Mouse (Mus musculus) stomach, embryonic 16.5 days (tissue): ENCODE data around the gene Cpn1. TPM values are rescaled to one million over a fixed set of nuclear protein-coding genes. Genes with fewer than 3 reads are reported as not detected.

Experiments used
- ATAC-seq: fragments of 200-750 bp; cut with Nextera tagmentation; 2 replicates; pipeline ENCODE4 v1.8.0; 2017; ENCODE audit warnings: moderate number of reproducible peaks, moderate TSS enrichment; ENCODE audit not compliant: insufficient read depth, low FRiP score
- H3K27ac ChIP-seq: fragments of 300-500 bp; sonication (generic); 2 replicates; pipeline ENCODE4 v1.5.1; 2014; ENCODE audit warnings: low read length
- H3K27me3 ChIP-seq: fragments of 300-500 bp; sonication (generic); 2 replicates; pipeline ENCODE4 v1.6.1; 2014; ENCODE audit warnings: low read length, control low read depth, mixed read lengths; ENCODE audit not compliant: control insufficient read depth, insufficient read depth
- H3K36me3 ChIP-seq: fragments of 300-500 bp; sonication (generic); 2 replicates; pipeline ENCODE4 v1.6.1; 2014; ENCODE audit warnings: low read length; ENCODE audit not compliant: control insufficient read depth, insufficient read depth
- H3K4me1 ChIP-seq: fragments of 300-500 bp; sonication (generic); 2 replicates; pipeline ENCODE4 v1.6.1; 2014; ENCODE audit warnings: low read length, control low read depth, mixed read lengths; ENCODE audit not compliant: control insufficient read depth, insufficient read depth
- H3K4me2 ChIP-seq: fragments of 300-500 bp; sonication (generic); 2 replicates; pipeline ENCODE4 v1.6.1; 2014; ENCODE audit warnings: low read depth, low read length, mixed read lengths
- H3K4me3 ChIP-seq: fragments of 300-500 bp; sonication (generic); replicated peaks from 2 replicates; pipeline ENCODE4 v1.5.1; 2014; ENCODE audit warnings: mild to moderate bottlenecking, low read length
- H3K9ac ChIP-seq: fragments of 300-500 bp; sonication (generic); 2 replicates; pipeline ENCODE4 v1.6.1; 2014; ENCODE audit warnings: low read length
- H3K9me3 ChIP-seq: fragments of 300-500 bp; sonication (generic); replicated peaks from 2 replicates; pipeline ENCODE4 v1.6.1; 2016; ENCODE audit warnings: low read length, control low read depth; ENCODE audit not compliant: control insufficient read depth
- WGBS: fragments of 180-500 bp; shearing (Covaris S2); extraction: QIAGEN DNeasy Blood & Tissue Kit; methylation state at CpG from one replicate; pipeline ENCODE4 v1.1.7; 2014; 5-methylcytosine and 5-hydroxymethylcytosine counted together
- polyA plus RNA-seq: library from polyadenylated mRNA; unstranded; fragments of >200 nt; fragmentation: Nextera tagmentation; extraction: Ambion mirVana; gene quantifications from 2 replicates; pipeline ENCODE4 v1.2.1, GENCODE M21; 2015

Gene Cpn1
- polyA plus RNA-seq, 1 experiment from 2014 or later: 56.6 TPM

DNA sequence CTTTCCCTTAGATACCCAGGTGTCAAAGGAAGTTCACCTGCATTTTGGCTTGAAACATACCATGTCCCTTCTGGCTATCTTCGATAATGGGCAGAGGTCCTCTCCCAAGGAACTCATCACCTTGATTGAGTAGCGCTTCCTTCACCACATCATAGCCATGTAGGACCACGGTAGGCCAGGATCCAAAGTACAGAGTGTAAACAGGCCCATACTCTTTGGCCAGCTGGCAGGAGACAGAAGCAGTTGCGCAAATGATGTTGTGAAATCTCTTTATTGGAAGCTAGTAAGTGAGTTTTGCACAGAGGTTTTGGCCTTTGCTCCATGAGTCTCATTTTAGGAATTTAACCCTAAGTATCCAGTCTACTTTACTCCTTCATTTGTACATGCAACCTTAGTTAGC, 35.1 kb upstream of the Cpn1 start:
- Histone ChIP-seq H3K9ac (no peak overlapping the region), H3K4me3 (no peak overlapping the region), H3K27me3 (no peaks in the 10 kb centered on the region), H3K36me3 (no peaks in the 10 kb centered on the region), H3K4me2 (no peak overlapping the region), H3K9me3 (no peaks in the 10 kb centered on the region), H3K4me1 (no peaks in the 10 kb centered on the region), H3K27ac (no peak overlapping the region)
- WGBS: 81% methylated on average over 4 of the region's 4 CpGs
- ATAC-seq: no peak

DNA sequence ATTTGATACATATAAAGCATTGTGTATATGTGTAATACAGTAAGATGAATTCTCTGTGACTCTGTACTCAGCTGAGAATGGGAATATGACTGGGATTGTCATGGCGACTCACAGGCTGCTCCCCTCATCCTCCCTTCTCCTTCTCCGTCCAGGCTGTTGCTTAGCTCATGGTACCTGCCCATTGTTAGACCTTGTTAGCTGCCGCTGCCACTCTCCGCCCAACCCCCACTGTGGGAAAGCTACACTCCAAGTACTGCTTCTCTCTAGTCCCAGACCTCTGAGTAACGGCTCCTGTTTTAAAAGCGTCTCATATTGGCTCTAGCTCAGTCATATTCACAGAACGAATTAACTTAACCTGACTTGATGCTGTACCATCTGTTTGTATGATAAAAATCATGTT, 33.4 kb upstream of the Cpn1 start:
- no peaks in the 10 kb centered on the region for H3K4me1 ChIP-seq
- no peak for ATAC-seq
- no peak overlapping the region for H3K27ac ChIP-seq
- no peaks in the 10 kb centered on the region for H3K27me3 ChIP-seq
- no peaks in the 10 kb centered on the region for H3K36me3 ChIP-seq
- WGBS: 61% methylated on average over 7 of the region's 7 CpGs
- H3K9me3 ChIP-seq: no peaks in the 10 kb centered on the region
- H3K9ac ChIP-seq: no peak overlapping the region
- no peak overlapping the region for H3K4me2 ChIP-seq
- H3K4me3 ChIP-seq: no peak overlapping the region

DNA sequence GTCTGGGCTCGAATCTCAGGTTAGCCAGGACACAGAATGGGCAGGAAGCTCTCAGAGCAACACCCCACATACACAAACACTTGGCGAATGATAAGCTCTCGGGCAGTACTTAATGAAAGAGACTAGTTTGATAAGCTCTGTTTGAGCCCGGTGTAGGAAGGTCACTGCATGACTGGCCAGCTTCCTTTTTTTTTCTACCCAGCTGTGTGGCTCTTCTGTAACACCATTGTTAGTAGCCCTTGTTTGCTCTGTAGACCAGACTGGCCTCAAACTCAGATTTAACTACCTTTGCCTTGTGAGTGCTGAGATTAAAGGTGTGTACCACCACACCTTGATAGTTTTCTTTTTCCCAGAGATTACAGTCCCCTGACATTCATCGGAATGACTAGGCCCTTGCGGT, 27.5 kb upstream of the Cpn1 start:
- Histone ChIP-seq H3K4me2 (no peak overlapping the region), H3K4me1 (no peaks in the 10 kb centered on the region), H3K36me3 (no peaks in the 10 kb centered on the region), H3K9ac (no peak overlapping the region), H3K27me3 (no peaks in the 10 kb centered on the region), H3K9me3 (no peaks in the 10 kb centered on the region), H3K4me3 (no peak overlapping the region), H3K27ac (peak overlapping the region; percentile 80; the same call in 1 of the 2 replicates)
- ATAC-seq: peak; percentile 89; the same call in 1 of the 2 replicates
- 54% methylated on average over 6 of the region's 6 CpGs for WGBS

DNA sequence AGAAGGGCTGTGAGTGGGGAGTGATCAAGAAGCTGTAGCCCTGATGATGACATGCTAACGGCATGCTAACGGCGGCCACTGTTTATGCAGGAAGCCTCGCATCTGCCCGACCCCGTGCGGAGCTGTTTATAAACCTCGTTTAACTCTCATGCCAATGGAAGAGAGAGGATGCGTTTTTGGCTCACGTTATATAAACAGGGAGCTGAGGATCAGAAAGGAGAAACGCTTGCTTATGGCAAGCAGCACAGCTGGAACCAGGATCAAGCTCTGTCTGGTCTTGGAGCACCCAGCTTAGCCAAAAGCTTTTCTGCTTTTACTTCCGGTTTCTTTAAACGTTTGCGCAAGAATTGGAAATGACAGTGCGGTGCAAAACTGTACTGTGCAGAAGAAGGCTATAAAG, 22.4 kb upstream of the Cpn1 start:
- Histone ChIP-seq H3K9me3 (no peaks in the 10 kb centered on the region), H3K4me2 (peak overlapping the region; percentile 24; the same call in 1 of the 2 replicates), H3K4me3 (no peak overlapping the region), H3K36me3 (no peaks in the 10 kb centered on the region), H3K4me1 (no peaks in the 10 kb centered on the region), H3K27me3 (no peaks in the 10 kb centered on the region), H3K27ac (no peak overlapping the region), H3K9ac (no peak overlapping the region)
- ATAC-seq: peak; percentile 57
- 37% methylated on average over 15 of the region's 15 CpGs for WGBS

DNA sequence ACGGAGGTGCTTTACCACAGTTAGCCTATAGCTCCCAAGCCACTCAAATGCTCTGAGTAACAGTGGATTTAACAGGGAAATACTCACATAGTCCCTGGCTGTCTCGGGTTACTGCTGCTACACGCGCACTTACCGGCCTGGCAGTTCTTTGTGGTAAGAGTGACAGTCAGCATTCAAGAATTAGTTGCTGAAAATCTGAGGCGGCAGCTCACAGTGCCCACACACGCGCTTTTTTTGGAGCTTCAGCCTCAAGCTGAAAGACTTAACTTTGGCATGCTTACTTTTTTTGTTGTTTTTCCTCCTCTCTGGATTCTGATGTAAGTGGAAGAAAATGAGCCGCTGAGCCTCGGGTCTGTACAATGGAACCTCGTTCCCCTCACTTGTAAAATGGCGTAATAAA, 20.8 kb upstream of the Cpn1 start:
- no peaks in the 10 kb centered on the region for H3K27me3 ChIP-seq
- ATAC-seq: no peak
- H3K4me1 ChIP-seq: no peaks in the 10 kb centered on the region
- H3K9me3 ChIP-seq: no peaks in the 10 kb centered on the region
- 70% methylated on average over 12 of the region's 12 CpGs for WGBS
- H3K36me3 ChIP-seq: no peaks in the 10 kb centered on the region
- no peak overlapping the region for H3K27ac ChIP-seq
- no peak overlapping the region for H3K9ac ChIP-seq
- H3K4me2 ChIP-seq: no peak overlapping the region
- no peak overlapping the region for H3K4me3 ChIP-seq

DNA sequence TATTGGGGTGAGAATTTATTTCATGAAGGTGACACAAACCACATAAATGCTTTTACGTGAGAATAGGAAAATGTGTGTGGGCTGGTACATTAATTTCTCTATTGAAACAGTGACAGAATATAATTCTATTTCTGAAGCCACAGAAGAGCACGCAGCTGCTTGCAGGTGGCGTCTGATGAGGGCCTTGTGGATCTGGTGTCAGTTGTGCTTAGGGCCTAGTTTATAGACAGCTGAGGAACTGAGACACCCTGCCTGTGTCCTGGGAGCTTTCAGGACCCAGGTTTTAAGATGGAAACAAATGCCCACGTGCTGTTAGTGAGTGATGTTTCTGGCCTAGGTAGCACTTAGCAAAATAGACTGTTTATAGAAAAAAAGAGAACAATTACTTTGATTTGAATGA, 18.7 kb upstream of the Cpn1 start:
- no peaks in the 10 kb centered on the region for H3K27me3 ChIP-seq
- 57% methylated on average over 4 of the region's 4 CpGs for WGBS
- no peak for ATAC-seq
- no peak overlapping the region for H3K9ac ChIP-seq
- no peaks in the 10 kb centered on the region for H3K4me1 ChIP-seq
- no peak overlapping the region for H3K4me3 ChIP-seq
- H3K4me2 ChIP-seq: no peak overlapping the region
- no peak overlapping the region; the same call in 1 of the 2 replicates for H3K27ac ChIP-seq
- H3K9me3 ChIP-seq: no peaks in the 10 kb centered on the region
- no peaks in the 10 kb centered on the region for H3K36me3 ChIP-seq

DNA sequence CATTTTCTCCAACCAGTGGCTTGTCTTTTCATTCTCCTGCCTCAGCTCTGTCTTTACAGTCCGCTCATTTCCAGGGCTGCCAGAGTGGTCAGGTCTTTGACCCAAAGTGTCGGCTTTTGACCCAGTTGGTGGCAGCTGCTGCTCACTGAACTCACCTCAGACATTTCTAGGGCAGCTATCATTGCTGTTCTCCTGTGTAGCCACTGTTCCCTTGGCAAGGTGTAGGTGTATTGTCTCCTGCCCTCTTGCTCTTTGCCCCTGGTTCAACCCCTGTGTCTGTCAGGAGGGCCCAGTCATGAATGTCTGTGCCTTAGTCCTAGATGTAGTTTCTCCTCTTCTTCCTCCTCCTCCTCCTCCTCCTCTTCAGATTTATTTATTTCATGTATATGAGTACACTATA, 17.9 kb upstream of the Cpn1 start:
- no peaks in the 10 kb centered on the region for H3K9me3 ChIP-seq
- H3K27ac ChIP-seq: no peak overlapping the region
- no peaks in the 10 kb centered on the region for H3K27me3 ChIP-seq
- no peak overlapping the region for H3K9ac ChIP-seq
- no peak for ATAC-seq
- no peak overlapping the region for H3K4me2 ChIP-seq
- H3K36me3 ChIP-seq: no peaks in the 10 kb centered on the region
- H3K4me3 ChIP-seq: no peak overlapping the region
- 92% methylated on average over 2 of the region's 2 CpGs for WGBS
- H3K4me1 ChIP-seq: no peaks in the 10 kb centered on the region

DNA sequence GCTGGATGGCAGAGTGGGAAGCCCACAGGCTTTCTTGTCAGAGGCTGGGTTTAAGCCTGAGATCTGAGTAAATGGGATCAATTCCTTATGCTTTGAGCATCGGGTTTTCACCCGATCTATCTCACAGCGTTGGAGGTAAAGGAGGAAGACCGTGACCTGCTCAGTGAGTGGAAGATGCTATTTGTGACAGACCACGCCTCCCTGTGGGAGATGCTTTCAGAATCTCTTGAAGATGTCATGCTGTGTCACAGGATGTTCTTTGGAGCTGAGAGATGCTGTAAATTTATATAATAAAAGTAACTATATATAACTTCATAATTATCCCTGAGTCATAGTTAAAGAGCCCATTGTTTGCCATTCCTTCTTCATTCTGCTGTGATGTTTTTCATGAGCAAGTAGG, 14.4 kb upstream of the Cpn1 start:
- Histone ChIP-seq H3K27me3 (no peaks in the 10 kb centered on the region), H3K9ac (no peak overlapping the region), H3K4me3 (no peak overlapping the region), H3K4me1 (no peaks in the 10 kb centered on the region), H3K27ac (no peak overlapping the region), H3K4me2 (no peak overlapping the region), H3K9me3 (no peaks in the 10 kb centered on the region), H3K36me3 (no peaks in the 10 kb centered on the region)
- no peak for ATAC-seq
- WGBS: 76% methylated on average over 5 of the region's 5 CpGs

DNA sequence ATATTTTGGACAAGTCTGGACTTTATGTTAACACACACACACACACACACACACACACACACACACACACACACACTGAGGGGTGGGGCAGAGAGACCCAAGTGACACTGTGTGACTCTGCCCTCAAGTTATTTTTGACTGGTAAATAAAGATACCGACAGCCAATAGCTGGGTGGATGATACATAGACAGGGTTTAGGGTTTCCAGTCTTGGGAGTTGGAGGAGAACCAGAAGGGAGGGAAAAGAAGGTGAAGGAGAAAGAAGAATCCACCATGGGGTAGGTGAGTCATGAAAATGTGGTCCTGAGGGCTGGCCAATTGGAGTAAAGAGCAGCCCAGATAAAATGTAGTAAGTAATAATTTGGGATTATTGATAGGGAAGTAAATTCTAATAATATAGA, 13.7 kb upstream of the Cpn1 start:
- ATAC-seq: no peak
- H3K4me3 ChIP-seq: no peak overlapping the region
- H3K4me2 ChIP-seq: no peak overlapping the region
- H3K9me3 ChIP-seq: no peaks in the 10 kb centered on the region
- 73% methylated on average over 1 of the region's 1 CpGs for WGBS
- H3K4me1 ChIP-seq: no peaks in the 10 kb centered on the region
- H3K9ac ChIP-seq: no peak overlapping the region
- no peak overlapping the region for H3K27ac ChIP-seq
- no peaks in the 10 kb centered on the region for H3K36me3 ChIP-seq
- no peaks in the 10 kb centered on the region for H3K27me3 ChIP-seq
